Mouse (Mus musculus) lung, adult 2 months (tissue): ENCODE measurements around the gene Dydc2.

ENCODE experiments used
- CTCF ChIP-seq: fragments of 200-500 bp; IDR thresholded peaks from 2 replicates; pipeline ENCODE4 v1.5.1; 2011; ENCODE audit warnings: mild to moderate bottlenecking, low read length, control low read depth; ENCODE audit not compliant: insufficient read depth
- POLR2A ChIP-seq: fragments of 200-500 bp; IDR thresholded peaks from 2 replicates; pipeline ENCODE4 v1.6.1; 2011; ENCODE audit warnings: low read depth, mild to moderate bottlenecking, control low read depth, low read length, borderline replicate concordance; ENCODE audit errors: extremely low read depth

DNA sequence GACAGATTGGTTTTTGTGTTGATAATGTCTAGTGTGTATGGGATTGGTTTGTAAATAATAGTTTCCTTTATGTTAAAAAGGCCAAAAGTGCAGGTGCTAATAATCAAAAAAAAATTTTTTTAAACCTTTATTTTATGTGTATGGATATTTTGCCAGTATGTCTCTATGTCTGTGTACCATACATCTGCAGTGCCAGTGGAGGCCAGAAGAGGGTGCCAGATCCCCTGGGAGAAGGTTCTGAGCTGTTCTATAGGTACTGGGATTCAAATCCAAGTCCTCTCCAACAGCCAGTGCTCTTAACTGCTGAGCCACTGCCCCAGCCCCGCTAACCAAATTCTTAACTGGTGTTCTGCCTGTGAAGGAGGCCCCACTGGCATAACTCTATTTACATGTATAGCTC lies 18.5 kb upstream of the Dydc2 start:
- peak; percentile 41; the same call in 1 of the 2 replicates for TF ChIP-seq CTCF
- TF ChIP-seq POLR2A, result no peak
